18 mouse cellular contexts compared by ENCODE assay signal in genomic region chr13:77529760-77530159, GRCm38 (mm10).
DNase-seq lines count a peak whose midpoint lies in the region; ATAC-seq lines count a peak whose summit lies in the region.
"Had no signal": no experiment of that assay in that cellular context is flagged by ENCODE, and none has a peak within 500 bp of the region (broad histone marks: within the 10 kb centered on the region; RNA-seq: fewer than 3 reads in every experiment).

No protein-coding gene starts in this region.

- no peaks in the 10 kb centered on the region for H3K9me3 ChIP-seq in forebrain, embryonic 16.5 days (ENCODE audit: control insufficient read depth, low read length)
- H3K9me3 ChIP-seq in forebrain, embryonic 10.5 days = no peaks in the 10 kb centered on the region
- H3K9me3 ChIP-seq in hindbrain, embryonic 14.5 days (ENCODE audit: control insufficient read depth, low read length) = no peaks in the 10 kb centered on the region
- H3K9me3 ChIP-seq in hindbrain, embryonic 13.5 days = no peaks in the 10 kb centered on the region
- no peaks in the 10 kb centered on the region for H3K9me3 ChIP-seq in neural tube, embryonic 11.5 days (ENCODE audit: control insufficient read depth, low read length)
- H3K9me3 ChIP-seq: embryonic facial prominence, embryonic 13.5 days; embryonic facial prominence, embryonic 15.5 days had no signal

- H3K9ac ChIP-seq in forebrain, embryonic 16.5 days (replicated peaks; ENCODE audit: low read depth, low read length) = no peak overlapping the region
- no peak overlapping the region for H3K9ac ChIP-seq in hindbrain, embryonic 14.5 days
- H3K9ac ChIP-seq in hindbrain, embryonic 13.5 days = no peak overlapping the region
- no peak overlapping the region for H3K9ac ChIP-seq in neural tube, embryonic 11.5 days (ENCODE audit: low read length)
- H3K9ac ChIP-seq: embryonic facial prominence, embryonic 13.5 days; embryonic facial prominence, embryonic 15.5 days had no signal

- no peak for DNase-seq in forebrain, embryonic 10.5 days (ENCODE audit: extremely low spot score, low spot score)
- DNase-seq in hindbrain, embryonic 14.5 days (ENCODE audit: low spot score) = no peak
- no peak for DNase-seq in neural tube, embryonic 11.5 days (ENCODE audit: low spot score)
- no peak for DNase-seq in neural tube, embryonic 10.5 days (ENCODE audit: extremely low spot score, low spot score)
- DNase-seq: adrenal gland, adult 2 months; adrenal gland, postnatal 10 days; adrenal gland, postnatal 25 days; cerebellum, adult 11 months; cerebellum, adult 18-20 months; cerebellum, adult 8-10 months; cerebellum, adult 9-11 months; cerebellum, postnatal 14 days; cerebellum, postnatal 36 days had no signal

- H3K4me1 ChIP-seq in forebrain, embryonic 16.5 days (replicated peaks; ENCODE audit: control insufficient read depth, insufficient read depth, low read length) = peaks cover 3% of the 10 kb centered on the region; the same call in 1 of the 2 replicates
- peaks cover 13% of the 10 kb centered on the region for H3K4me1 ChIP-seq in forebrain, embryonic 10.5 days
- H3K4me1 ChIP-seq in hindbrain, embryonic 14.5 days (replicated peaks; ENCODE audit: control insufficient read depth, insufficient read depth, low read length) = peaks cover 7% of the 10 kb centered on the region; the same call in 1 of the 2 replicates
- H3K4me1 ChIP-seq in hindbrain, embryonic 13.5 days (replicated peaks) = 0 out of 2 replicates have a peak, but pooled peaks cover 3% of the 10 kb centered on the region
- no peaks in the 10 kb centered on the region for H3K4me1 ChIP-seq in neural tube, embryonic 11.5 days (ENCODE audit: control insufficient read depth, insufficient read depth, low read length)
- H3K4me1 ChIP-seq: embryonic facial prominence, embryonic 13.5 days; embryonic facial prominence, embryonic 15.5 days had no signal

- no peak overlapping the region for H3K4me2 ChIP-seq in forebrain, embryonic 16.5 days (ENCODE audit: low read length)
- no peak overlapping the region for H3K4me2 ChIP-seq in hindbrain, embryonic 14.5 days (replicated peaks)
- H3K4me2 ChIP-seq in hindbrain, embryonic 13.5 days = no peak overlapping the region
- H3K4me2 ChIP-seq in neural tube, embryonic 11.5 days (ENCODE audit: low read depth) = no peak overlapping the region
- H3K4me2 ChIP-seq: embryonic facial prominence, embryonic 13.5 days; embryonic facial prominence, embryonic 15.5 days had no signal

- H3K4me3 ChIP-seq in forebrain, embryonic 16.5 days (replicated peaks; ENCODE audit: low read length) = no peak overlapping the region
- H3K4me3 ChIP-seq in forebrain, embryonic 10.5 days = no peak overlapping the region
- no peak overlapping the region for H3K4me3 ChIP-seq in hindbrain, embryonic 14.5 days (replicated peaks; ENCODE audit: low read length)
- no peak overlapping the region for H3K4me3 ChIP-seq in hindbrain, embryonic 13.5 days
- H3K4me3 ChIP-seq in neural tube, embryonic 11.5 days (ENCODE audit: low read depth, low read length) = no peak overlapping the region
- H3K4me3 ChIP-seq: embryonic facial prominence, embryonic 13.5 days; embryonic facial prominence, embryonic 15.5 days; erythroblast, embryonic 14.5 days had no signal

- H3K27me3 ChIP-seq in forebrain, embryonic 16.5 days (replicated peaks; ENCODE audit: control insufficient read depth, insufficient read depth, low read length) = no peaks in the 10 kb centered on the region
- H3K27me3 ChIP-seq in forebrain, embryonic 10.5 days (ENCODE audit: poor library complexity, severe bottlenecking) = no peaks in the 10 kb centered on the region
- no peaks in the 10 kb centered on the region for H3K27me3 ChIP-seq in hindbrain, embryonic 14.5 days (ENCODE audit: control insufficient read depth, insufficient read depth, low read length)
- no peaks in the 10 kb centered on the region for H3K27me3 ChIP-seq in hindbrain, embryonic 13.5 days
- no peaks in the 10 kb centered on the region for H3K27me3 ChIP-seq in neural tube, embryonic 11.5 days (ENCODE audit: control insufficient read depth, insufficient read depth, low read length)
- H3K27me3 ChIP-seq: embryonic facial prominence, embryonic 13.5 days; embryonic facial prominence, embryonic 15.5 days had no signal

- peak; percentile 43; the same call in 1 of the 2 replicates for ATAC-seq in forebrain, embryonic 16.5 days
- no peak for ATAC-seq in hindbrain, embryonic 14.5 days (ENCODE audit: low FRiP score)
- ATAC-seq in hindbrain, embryonic 13.5 days (ENCODE audit: low FRiP score) = no peak
- peak; percentile 25; the same call in 1 of the 2 replicates for ATAC-seq in neural tube, embryonic 11.5 days (ENCODE audit: insufficient read depth, low FRiP score, low TSS enrichment)

- no peak overlapping the region for H3K27ac ChIP-seq in forebrain, embryonic 16.5 days (ENCODE audit: low read length)
- no peak overlapping the region for H3K27ac ChIP-seq in forebrain, embryonic 10.5 days
- H3K27ac ChIP-seq in hindbrain, embryonic 14.5 days = peak overlapping the region; percentile 64; the same call in 1 of the 2 replicates
- H3K27ac ChIP-seq in hindbrain, embryonic 13.5 days = no peak overlapping the region; the same call in 1 of the 2 replicates
- no peak overlapping the region for H3K27ac ChIP-seq in neural tube, embryonic 11.5 days (ENCODE audit: low read depth, low read length)
- H3K27ac ChIP-seq: embryonic facial prominence, embryonic 13.5 days; embryonic facial prominence, embryonic 15.5 days had no signal

- H3K36me3 ChIP-seq in forebrain, embryonic 16.5 days (ENCODE audit: control insufficient read depth, insufficient read depth) = no peaks in the 10 kb centered on the region
- no peaks in the 10 kb centered on the region for H3K36me3 ChIP-seq in forebrain, embryonic 10.5 days (replicated peaks)
- no peaks in the 10 kb centered on the region for H3K36me3 ChIP-seq in hindbrain, embryonic 14.5 days (replicated peaks; ENCODE audit: control insufficient read depth, insufficient read depth)
- no peaks in the 10 kb centered on the region for H3K36me3 ChIP-seq in hindbrain, embryonic 13.5 days
- no peaks in the 10 kb centered on the region for H3K36me3 ChIP-seq in neural tube, embryonic 11.5 days (ENCODE audit: control insufficient read depth, insufficient read depth, low read length)
- H3K36me3 ChIP-seq: embryonic facial prominence, embryonic 13.5 days; embryonic facial prominence, embryonic 15.5 days had no signal

Comparison
In these comparisons a context has a peak if more than half of its experiments do, and no peak if none do; other contexts are left out.
1. ATAC-seq: peak in forebrain, embryonic 16.5 days (single experiment) and neural tube, embryonic 11.5 days (single experiment); none in hindbrain, embryonic 14.5 days (single experiment) and hindbrain, embryonic 13.5 days (single experiment).